Mouse (Mus musculus) skeletal muscle tissue, adult 2 months (tissue): ENCODE results near the gene Cfap65.
A peak's percentile ranks its signal among the peaks of the same experiment; 100 is the strongest.

Experiments used
- DNase-seq: peaks from one replicate; pipeline ENCODE4 v3.0.0-alpha.2; 2012; ENCODE audit warnings: low read depth, low spot score

The Cfap65 gene

DNA sequence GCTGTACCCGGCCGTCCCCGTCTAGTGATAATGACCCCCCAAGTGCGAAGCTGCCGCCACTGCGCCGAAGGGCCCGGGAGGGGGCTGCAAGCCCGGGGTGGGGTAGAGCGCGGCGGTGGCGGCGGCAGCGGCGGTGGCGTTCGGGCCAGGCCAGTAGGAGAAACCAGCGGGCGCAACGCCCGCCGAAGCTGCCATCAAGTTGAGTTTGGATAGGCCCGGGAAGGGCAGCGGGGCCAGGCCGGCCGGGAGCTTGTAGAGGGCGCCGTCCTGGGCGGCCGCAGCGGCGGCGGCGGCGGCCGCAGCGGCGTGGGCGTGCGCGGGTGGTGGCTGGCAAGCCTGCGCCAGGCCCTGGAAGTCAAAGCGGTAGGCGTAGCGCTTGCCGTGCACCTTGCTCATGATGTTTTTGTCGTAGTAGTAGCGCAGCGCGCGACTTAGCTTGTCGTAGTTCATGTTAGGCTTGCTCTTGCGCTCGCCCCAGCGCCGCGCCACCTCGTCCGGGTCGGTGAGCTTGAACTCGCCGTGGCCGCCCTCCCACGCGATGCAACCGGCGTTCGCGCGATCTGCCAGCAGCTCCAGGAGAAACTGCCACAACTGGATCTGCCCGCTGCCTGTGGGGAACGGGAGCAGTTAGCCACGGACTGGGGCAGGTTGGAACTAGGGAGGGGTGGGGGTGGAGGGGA, 53.2 kb downstream of the Cfap65 start:
- DNase-seq, result no peak

DNA sequence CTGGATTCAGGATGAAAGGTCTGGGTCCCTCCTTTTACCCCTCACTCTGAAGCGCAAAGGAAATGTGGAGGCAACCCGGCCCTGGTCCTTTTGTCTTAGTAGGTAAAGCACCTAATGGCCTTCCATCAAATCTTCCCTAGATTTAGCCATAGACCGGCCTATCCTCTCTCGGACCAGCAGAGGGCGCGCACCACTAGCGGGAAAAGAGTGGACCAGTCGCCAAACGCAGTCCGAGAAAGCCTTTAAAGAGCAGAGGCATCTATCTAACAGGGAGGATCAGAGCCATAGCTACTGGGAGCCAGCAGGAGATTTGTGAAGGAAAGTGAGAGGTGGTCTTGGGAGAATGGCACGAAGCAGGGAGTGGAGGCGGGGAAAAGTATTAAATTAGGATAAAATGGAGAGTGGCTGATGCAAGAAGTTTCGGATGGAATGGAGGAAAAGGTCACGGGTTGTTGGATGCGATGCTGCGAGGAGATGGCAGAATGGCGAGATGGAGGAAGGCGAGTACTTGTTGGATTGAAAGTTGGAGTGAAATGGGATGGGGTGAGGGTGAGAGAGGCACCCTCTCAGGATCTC, 54.5 kb downstream of the Cfap65 start:
- DNase-seq, result peak; percentile 17

DNA sequence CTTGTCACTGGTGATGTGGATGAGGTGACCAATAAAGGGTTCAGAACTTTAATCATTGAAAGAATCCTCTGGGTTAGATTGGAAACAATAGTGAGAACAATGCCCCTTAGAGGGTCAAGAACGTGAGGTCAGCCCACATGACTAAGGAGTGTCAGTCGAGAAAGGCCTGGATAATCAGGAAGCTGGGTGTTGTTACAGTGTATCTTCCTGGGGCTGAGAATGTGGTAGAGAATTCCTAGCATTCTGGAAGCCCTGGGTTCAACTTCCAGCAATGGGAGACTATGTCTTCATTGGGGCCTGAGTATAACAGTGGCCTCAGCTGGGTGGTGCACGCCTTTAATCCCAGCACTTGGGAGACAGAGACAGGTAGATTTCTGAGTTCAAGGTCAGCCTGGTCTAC, 58.2 kb downstream of the Cfap65 start:
- DNase-seq, result no peak

GRCm38 (mm10) chr1:74872218-74872617, 63.2 kb downstream of the Cfap65 start:
- no peak for DNase-seq

DNA sequence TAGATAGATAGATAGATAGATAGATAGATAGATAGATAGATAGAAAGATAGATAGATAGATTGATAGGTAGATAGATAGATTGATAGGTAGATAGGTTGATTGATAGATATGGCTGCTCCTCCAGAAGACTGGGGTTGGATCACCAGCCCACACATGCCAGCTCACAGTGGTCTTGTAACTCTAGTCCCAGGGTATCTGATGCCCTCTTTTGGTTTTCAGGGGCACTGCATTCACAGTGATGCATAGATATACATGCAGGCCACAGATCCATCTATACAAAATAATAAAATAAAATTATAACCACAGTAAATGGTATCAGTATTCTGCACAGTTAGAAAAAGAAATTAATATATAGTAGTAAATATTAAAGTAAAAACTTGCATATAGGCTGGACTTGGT, 73.6 kb downstream of the Cfap65 start:
- no peak for DNase-seq

- DNase-seq, result no peak
Measured at GRCm38 (mm10) chr1:74859223-74859984, 76.0 kb downstream of the Cfap65 start.

DNA sequence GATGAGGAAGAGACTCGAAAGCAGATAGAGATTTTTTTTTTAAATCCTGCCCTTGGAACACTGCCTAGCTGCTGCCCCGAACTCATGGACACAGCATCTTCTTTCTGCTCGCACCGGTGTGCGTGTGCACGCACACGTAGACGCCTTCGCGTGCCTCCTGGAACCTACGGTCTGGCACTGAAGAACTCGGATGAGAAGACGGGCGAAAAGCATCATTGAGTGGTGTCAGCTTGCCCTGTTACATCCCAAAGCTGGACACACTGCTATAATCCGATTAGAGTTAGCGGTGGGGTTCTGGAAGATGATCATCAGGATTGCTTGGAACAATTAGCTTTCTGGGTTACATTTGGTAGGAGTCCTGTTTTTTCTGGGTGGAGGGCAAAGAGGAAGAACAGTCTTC, 76.6 kb downstream of the Cfap65 start:
- DNase-seq, result no peak

DNA sequence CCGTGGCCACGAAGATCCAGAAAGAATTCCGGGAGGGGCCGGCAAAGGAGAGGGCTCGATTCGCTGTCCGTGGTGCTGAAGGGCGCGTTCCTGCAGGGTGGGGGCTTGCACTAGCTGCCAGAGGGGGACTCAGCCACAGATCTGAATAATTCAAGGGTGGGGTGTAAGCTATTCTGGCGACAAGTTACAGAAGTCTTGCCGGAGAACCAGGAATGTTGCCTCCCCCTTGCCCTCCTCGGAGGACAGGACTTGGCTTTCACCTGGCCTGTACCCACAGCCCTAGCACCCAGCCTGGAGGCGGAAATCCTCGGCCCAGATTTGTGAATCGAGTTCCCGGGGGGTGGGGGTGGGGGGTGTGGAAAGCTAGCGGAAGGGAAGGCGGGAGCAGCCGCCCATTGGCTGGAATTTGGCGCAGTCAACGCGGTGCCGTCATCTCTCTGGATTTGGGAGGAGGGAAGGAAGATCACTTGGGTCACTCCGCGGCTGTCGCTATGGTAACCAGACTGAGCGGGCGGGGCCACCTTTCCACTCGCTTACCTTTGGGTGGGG, 77.2 kb downstream of the Cfap65 start:
- no peak for DNase-seq

GRCm38 (mm10) chr1:74857677-74858076, 77.7 kb downstream of the Cfap65 start:
- DNase-seq, result no peak

GRCm38 (mm10) chr1:74857201-74857600, 78.2 kb downstream of the Cfap65 start:
- no peak for DNase-seq

DNA sequence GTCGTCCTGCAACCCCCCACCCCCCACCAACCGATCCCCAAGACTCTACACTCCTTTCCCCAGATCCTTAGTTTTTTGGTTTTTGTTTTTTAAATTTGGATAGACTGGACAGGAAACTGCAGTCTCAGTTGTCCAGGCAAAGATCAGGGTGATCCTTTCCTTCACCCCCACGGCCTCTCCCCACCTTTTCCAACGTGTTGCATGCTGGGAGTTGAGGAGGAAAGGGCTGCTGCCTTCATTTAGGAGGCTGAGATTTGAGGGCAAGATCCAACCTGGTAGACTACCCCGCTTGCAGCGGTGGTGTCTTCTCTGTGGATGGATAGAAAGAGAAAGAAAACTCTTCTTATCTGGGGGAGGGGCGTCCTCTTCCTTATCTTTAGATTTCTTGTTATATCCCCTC, 78.6 kb downstream of the Cfap65 start:
- DNase-seq, result no peak

GRCm38 (mm10) chr1:74856439-74856720, 79.0 kb downstream of the Cfap65 start:
- no peak for DNase-seq

- DNase-seq, result no peak
Measured at GRCm38 (mm10) chr1:74855651-74856438, 79.6 kb downstream of the Cfap65 start.

GRCm38 (mm10) chr1:74855156-74855555, 80.2 kb downstream of the Cfap65 start:
- no peak for DNase-seq

DNA sequence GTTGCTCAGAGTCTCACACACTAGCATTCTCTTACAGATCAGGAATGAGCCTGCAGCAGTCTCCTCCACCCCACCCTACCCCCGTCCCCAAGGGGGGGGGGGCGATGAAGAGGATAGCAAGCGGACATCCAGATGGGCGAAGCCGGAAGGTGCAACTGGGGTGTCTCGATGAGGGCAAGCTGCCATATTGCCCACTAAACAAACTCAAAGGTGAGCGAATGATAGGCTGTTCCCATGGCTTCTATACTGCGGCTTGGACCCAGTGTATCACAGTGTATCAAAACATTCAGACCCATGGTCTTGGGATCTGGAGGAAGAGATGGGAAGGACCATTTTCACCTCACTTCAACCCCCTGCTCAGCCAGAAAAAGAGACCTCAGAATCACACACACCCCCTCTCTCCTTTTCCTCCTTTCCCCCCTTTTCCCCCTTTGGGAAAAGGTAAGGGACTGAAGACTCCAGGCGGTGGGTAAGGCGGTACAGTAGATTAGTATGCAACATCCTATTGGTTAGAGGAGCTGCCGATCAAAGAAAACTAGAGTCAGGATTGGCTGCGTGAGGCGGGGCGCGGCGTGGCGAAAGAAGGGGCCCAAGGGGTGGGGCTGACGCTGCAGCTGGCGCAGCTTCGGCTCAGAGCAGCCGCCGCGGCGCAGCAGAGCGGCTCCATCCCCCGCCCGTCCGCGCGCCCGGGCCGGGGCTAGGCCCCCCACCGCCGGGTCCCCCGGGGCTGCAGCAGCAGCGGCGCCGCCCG, 80.9 kb downstream of the Cfap65 start, which contains the start of gene Cdk5r2:
Cdk5r2 (plus strand) TSS at position 629 of the 751 bp plus-strand sequence.
- peak; percentile 68 for DNase-seq
